Mouse (Mus musculus): ENCODE data around the gene Arhgef38.
A peak's percentile ranks its signal among the peaks of the same experiment; 100 is the strongest.

The Arhgef38 gene

DNA sequence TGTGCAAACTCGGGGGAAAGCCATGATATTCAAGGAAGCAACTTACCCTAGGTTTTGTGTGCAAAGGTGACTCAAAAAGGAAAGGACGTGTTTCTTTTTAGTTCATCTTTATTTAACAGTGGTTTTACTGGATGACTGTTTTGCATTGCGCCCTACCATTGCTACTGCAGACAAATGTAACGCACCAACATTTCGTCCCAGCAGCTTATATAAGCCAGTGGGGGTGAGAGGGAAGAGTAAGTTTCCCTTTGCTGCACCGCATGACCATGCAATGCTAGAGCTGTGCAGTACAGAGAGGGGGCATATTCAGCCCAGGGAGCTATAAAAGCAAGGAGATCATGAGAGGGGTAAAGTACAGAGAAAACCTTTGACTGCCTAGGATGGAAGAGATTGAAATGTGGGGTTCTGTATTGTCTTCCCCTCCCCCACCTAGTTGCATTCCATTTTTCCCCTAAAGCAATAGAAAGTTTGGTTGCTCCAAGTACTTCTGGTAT lies 70.8 kb downstream of the Arhgef38 start:
- DNase-seq: peak; percentile 12

DNA sequence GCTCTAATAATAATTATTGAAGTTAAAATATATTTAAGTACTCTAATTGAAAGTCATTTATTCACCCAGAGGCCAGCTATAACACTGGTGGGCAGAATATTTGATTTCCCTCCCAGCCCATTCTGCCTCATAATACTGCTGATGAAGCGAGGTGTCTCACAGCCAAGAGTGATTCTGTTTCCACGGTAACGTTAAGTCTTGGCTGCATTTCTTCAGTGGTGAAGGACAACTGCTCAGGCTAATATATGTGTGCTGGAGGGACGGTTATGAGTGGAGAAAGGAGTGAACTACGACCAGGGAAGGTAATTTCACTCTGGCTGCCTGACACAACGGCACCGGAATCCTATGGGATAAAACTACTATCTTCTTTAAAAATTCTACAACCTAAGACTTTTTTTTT lies 71.6 kb downstream of the Arhgef38 start:
- DNase-seq: peak; percentile 30

DNA sequence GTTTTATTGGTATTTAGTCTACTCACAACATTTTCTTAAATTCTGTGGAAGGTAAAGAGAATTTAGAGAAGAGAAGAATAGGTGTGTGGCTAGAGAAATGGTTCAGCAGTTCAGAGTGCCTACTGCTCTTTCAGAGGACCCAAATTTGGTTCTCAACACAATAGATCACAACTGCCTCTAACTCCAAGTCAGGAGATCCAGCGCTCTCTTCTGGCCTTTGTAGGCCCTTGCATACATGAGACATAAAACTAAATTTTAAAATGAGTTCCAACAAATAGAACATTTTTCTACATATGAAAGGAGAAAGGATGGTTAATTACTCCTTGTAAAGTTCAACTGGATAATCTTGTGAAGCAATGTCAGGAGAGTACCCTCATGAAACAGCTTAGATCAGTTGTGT lies 73.3 kb downstream of the Arhgef38 start:
- DNase-seq: no peak

DNA sequence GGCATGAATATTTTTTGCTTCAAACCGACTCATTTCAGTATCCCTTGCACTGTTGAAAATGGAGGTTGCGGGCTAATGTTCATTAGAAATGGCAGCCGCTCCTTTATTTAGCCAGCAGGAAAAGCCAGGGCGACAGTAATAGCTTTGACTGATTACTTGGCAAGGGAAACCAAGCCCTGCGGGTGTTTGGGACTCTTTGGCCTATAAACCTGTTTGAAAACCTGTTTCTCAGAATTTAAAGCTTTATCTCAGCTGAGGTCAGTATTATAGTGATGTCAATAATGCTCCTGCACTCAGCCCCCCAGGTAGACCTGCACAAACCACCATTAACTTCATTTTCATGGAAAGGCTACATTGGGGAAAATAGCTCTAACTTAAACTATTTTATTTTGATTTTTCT lies 76.5 kb downstream of the Arhgef38 start:
- no peak for DNase-seq

DNA sequence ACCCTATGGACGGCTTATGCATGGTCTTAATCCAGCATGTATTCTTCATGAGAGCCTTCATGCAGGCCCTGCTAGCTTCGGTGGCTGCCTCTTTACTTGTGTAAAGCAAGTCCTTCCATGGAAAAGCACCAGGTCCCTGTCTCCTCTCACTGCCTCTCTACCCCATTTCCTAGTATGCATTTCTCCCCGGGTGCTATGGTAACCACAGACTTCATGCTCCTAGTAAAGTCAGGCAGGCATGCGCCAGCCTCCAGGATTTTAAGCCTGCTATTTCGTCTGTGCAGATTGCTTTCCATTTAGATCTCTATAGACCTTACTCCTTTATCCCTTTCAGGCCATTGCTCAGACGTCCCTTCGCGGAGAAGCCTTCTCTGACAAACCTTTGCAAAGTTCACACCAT lies 80.1 kb downstream of the Arhgef38 start:
- DNase-seq: peak; percentile 42

DNA sequence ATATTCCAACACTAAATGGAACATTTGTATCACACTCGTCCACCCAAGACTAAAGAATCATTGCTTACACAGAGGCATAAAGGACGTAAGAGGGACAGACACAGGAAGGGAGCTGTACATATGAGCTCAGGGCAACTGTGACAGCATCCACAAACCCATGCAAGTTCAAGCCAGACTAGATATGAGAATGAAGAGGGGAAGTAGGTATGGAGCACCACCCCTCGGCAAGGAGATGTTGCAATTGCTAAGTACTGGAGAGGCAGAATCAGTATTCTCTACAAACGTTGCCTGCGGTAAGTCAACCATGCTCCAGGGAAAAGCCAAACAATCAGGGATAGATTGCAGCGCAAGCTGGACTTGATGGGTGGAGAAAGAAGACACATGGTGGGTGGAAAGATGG lies 81.1 kb downstream of the Arhgef38 start:
- no peak for DNase-seq

DNA sequence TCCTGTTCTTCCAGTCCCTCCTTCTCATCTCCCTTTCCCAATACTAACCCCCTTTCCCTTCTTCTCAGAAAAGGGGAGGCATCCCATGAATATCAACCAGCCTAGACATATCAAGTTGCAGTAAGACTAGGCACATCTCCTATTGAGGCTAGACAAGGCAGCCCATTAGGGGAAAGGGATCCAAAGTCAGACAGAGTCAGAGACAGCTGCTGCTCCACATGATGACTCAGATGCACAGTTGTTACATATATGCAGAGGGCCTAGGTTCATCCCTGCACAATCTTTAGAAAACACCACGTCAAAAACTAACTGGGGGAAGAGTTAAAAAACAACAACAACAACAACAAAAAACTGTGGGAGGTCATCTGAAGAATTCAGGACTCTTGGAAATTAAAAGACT lies 81.9 kb downstream of the Arhgef38 start:
- no peak for DNase-seq

DNA sequence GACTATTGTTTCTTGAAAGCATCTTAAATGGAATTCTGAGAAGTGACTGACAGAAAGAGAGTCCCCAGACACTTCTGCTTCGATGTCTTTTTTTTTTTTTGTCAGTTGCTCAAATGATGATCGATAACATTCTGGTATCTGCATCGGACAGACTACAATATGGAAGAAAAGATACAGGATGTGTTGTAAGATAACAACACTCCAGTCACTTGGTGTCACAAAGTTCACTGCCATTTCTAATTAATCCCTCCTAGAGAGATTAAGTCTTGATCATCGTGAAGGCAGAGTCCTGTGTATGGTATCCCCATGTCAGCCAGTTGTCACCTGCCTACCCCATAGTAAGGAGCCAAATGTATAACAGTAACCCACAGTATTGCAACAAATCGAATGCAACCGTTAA lies 83.1 kb downstream of the Arhgef38 start:
- no peak for DNase-seq

DNA sequence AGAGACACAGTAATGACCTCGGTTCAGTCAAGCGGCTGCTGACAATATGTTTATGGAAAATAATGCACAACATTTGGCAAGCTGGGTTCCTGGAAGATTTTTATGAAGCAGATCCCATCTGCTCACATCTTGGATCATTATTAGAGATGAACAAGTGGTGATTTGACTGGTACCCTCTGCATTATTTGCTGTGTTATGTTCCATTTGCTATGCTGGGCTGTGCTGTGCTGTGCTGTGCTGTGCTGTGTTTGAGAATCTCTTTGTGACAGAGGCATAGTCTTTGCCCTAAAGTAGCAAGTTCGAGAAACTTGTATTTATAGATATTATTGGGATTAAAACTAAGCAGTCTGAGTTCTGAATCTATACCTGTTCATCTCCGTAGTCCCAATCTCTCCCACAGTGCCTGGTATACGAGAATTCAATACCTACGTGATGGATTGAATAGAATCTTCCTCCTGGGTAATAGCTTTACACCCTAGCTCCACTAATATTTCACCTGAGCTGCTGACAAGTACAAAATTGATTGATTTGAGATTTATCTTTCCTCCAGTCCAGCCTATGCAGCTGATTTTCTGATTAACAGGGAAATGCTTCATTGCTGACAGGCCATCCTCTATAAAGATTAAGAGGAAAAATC lies 90.1 kb downstream of the Arhgef38 start:
- DNase-seq: no peak

DNA sequence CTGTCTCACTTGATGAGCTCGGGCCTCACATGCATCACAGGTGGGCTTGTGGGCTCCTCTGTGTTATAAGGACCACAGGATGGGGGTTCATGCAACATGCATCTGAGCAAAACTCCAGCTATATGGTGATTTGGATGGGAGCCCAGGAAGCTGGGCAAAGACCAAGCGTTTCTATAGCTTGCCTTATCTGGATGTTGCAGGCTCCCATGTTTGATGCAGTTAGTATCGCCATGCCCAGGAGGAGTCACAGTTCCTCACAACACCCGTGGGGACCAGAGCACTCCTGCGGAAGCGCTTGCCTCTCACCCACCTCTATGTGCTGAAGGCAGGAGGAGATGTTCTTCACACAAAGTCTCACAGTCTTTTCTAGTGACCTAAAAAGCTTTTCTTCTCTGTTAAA lies 92.9 kb downstream of the Arhgef38 start:
- DNase-seq: no peak

DNA sequence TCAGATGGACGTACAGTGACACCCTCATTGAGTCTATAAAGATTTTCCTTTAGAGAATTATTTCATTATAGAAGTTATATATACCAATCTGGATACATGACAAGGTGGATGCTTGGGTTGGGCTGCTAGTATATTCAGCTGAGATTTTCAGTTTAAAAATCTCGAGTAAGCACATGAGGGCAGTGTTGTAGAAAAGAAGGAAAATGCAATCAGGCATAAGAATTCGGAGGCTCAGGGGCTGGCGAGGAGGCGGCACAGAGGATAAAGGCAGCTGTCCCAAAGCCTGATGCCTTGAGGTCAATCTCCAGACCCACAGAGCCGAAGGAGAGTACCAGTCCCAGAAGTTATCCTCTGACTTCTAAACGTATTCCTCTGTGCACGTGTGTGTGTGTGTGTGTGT lies 102.1 kb downstream of the Arhgef38 start:
- no peak for DNase-seq

DNA sequence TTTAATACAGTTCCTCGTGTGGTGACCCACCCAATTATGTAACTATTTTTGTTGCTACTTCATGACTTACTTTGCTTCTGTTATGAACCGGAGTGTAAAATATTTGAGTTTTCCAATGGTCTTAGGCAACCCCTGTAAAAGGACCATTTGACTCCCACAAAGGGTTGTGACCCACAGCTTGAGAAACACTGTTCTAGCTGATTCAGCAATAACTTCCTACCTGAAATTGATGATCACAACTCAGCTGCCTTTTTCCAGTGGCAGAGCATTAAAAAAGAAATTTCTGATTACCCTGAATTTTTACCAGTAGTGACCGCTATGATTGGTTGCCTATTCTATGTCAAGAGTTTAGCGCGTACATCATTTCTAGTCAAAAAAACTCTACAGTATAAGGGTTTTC lies 103.4 kb downstream of the Arhgef38 start:
- no peak for DNase-seq

DNA sequence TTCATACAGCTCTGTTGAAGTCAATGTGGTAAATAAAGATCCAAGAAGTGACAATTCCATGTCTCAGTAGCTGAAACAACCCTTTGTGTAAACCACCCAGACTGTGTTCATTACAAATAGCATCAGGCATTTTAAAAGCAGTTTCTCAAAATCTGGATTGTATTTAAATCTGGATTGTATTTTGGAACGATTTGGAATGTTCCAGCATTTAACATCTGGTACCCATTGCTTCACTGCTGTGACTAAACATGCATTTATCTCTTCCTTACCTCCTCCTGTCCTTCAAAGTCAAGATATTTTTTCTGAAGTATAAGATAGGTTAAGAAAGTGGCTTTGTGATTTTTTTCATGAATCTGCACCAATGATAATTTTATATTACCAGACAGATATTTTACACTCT lies 121.5 kb downstream of the Arhgef38 start:
- DNase-seq: no peak

DNA sequence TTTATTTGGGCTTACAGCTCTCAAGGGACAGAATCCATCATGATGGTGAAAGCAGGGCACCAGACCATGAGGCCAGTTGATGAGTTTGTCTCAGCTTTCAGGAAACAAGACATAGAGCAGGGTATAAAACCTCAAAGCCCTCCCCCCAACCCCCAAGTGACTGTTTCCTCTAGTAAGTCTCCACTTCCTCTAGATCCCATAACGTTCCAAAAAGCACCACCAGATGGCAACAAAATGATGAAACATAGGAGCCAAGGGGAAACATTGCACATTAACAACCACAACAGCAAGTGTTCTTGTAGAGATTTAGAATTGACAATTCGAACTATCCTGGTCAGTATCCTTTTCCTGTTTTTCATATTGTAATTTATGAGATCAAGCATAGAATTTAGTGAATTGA lies 123.0 kb downstream of the Arhgef38 start:
- peak; percentile 23 for DNase-seq

DNA sequence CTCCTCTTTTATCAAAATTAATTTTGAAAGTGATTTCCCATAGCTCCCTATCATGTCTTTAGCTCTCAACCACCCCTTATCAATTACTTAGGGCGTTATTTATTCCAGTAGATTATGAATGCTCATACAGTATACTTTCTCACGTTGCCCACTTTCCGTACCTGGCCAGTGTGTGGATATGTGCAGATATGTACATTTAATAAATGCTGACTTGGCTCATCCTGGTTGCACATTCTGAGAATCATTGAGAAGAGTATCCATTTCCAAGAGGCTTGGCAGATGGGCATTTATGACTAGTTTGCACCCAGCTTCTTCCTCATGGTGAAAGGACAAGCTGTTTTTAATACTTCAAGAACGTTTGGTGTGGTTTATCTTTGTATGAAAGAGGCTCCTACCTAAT lies 124.9 kb downstream of the Arhgef38 start:
- DNase-seq: no peak

DNA sequence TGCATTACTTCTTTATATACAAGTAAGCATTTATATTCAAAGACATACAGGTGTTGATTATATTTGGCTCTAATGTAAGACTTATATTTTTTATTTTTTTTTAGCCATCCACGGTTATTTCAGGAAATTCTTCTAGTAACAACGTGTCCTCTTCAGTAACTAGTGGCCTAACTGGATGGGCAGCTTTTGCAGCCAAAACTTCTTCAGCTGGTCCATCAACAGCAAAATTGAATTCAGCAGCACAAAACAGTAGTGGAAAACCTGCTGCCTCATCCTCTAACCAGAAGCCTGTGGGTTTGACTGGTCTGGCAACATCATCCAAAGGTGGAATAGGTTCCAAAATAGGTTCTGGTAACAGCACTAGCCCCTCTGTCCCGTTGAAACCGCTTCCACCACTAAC lies 126.0 kb downstream of the Arhgef38 start:
- no peak for DNase-seq

DNA sequence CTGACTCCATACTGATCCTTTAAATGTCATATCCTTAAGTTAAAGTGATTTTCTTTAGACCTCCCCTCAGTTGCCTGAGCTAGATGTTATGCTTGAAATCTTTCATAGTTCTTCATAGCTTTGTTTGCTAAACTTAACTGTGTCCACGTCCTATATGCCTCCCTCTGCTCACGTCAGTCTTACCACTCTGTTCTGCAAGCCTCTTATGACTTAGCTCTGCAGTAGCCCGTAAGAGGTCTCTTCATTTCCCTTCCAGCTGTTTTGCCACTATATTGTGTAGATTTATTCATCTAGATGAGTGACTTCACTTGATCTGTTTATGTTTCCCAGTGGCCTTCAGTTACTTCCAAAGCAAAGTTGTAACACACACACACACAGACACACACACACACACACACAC lies 130.3 kb downstream of the Arhgef38 start:
- no peak for DNase-seq

DNA sequence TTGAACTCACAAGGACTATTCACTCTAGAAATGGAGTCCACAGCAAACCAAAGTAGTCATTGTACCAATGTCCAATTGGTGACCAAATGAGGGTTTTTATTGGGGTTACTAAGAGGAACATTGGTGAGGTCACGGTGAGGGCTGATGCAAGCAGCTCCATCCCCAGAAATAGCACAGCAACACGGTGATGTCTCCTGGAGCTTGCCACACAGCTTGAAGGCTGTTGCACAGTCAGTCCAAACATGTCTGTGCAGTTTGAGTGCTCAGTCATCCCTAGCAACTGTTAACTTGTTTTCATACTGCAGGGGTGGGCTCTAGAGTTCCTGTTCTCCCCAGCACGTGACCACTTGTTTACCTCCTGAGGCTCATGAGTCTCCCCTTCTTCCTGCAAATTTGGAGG lies 131.0 kb downstream of the Arhgef38 start:
- no peak for DNase-seq

DNA sequence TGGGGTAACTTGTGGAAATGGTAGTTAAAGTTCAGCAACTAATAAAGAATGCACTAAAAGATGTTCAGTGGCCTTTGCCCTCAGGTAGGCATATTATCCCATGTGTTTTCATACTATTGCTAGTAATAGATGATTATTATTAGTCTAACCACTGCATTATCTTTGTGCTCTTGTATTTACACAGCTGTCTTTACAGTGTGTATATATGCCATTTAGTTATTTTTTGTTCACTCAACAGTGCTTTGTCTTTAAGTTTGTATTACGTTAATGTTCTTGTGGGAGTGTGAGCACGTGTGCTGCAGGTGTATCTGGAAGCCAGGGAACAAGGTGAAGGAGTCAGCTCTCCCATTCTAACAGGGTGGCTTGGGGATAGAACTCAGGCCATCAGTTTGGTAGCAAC lies 135.8 kb downstream of the Arhgef38 start:
- no peak for DNase-seq

DNA sequence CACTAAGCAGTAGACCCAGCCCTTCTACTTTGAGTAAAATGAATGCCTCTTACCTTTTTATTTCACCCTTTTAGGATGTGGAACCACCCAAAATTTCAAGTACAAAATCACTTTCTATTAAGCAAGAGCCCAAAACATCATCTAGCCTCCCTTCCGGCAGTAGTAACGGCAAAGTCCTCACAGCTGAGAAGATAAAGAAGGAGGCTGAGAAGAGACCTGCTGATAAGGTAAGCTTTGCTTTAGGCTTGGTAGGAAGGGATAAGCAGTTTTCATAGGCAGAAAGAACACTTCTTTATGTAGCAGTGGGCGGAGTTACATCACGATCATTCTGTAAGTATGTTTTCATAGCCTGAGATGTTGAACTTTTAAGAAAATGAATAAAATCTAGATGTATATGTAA lies 136.4 kb downstream of the Arhgef38 start:
- DNase-seq: no peak

DNA sequence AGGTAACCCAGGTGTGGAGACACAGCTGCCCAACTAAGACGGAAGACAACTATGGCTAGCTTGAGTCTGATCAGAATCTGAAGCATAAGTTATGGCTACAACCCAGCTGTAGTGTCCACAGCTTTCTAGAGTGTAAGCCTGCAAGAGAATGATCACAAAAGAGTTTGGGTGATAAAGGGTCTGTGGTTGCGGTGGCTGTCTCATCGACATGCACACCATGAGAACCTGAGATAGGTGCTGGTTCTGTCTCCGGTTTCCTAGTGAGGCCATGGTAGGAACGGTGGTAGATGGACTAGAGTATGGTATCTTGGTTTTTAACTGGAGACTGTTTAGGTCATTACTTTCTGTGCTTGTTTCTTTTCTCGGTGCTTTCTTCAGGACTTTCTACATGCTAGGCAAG lies 136.8 kb downstream of the Arhgef38 start:
- no peak for DNase-seq

DNA sequence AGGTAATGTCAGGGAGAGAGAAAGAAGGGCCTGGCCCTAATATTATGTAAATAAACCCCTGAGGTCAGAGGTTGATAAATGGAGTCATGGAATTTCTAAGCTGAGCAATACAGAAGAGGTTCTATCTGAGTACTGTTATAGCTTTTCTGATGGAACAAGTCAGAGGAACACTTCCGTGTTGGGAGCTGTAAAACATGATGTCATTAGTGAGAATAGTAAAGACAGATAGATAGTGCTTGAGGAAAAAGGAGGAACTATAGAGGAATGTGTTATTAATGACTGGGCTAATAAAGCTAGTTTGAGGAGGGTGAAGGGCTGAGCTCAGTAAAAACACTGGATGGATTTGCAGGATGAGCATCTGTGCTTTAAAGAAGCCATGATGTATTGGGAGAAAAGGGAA lies 140.4 kb downstream of the Arhgef38 start:
- DNase-seq: no peak

DNA sequence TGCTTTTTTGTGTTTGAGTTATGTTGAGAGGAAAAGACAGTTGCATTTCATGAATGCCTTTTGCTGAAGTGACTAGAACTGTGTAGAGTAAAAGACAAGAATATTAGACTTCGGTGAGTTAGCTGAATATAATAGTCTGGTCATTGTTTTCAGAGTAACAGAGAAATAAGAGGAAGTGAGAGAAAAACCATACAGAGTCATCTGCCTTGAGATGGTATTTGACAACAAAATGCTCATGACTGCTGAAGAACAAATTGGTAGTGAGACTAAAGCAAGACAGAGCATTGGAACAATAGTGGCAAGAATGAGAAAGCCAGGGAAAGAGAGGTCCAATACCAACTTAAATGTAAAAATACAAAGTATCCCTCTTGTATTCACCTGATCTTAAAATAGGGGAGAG lies 141.8 kb downstream of the Arhgef38 start:
- DNase-seq: no peak

DNA sequence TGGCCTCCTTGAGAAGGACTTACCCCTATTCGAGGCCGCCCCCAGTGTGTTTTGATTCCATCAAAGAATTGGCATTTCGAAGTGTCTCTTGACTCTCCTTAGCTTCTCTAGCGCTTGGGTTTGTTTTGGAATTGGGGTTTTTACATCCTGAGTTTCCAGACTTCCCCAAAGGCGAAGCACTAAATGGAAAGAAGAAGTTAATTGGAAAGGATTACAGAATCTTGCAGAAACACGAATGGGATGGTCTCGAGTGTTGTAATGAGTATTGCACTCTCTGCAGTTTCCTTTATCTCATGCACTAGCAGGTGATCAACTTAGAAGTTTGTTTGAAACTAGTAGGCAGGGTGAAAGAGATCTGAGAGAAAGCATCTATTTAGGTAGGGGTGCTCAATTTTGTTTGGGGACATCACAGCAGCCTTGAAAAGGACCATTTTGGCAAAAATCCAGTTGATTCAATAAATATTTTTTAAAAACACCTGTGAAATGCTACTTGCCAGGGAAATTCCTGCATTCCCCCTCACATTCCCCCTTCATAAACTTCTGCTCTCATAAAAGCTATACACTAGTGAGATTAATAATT lies 142.4 kb downstream of the Arhgef38 start:
- DNase-seq: no peak

DNA sequence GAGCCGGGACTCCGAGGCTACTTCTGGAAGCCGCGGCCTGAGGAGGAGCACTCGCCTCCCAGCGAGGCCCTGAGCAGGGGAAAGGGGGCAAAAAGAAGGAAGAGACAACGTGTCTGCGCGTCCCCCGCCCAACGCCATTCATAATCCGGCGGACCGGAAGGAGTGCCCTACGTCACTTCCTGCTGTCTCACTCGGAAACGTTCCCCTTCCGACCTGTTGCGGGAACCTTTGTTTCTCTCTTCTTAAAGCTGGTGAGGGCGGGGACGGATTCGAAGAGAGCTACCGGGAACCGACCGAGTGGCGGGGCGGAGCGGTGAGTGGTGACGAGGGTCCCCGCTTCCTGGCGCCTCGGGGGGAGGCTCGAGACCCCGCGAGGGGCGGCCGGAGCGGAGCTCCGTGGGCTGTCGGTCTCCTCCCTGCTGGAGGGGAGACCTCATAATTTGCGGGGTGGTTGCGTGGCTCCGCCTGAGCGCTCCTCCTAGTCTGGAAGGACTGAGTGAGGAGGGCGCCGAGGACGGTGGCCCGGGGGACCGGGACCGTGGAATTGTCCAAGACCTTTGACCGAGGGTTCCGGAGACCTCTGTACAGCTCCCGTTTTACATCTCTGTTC lies 143.0 kb downstream of the Arhgef38 start, which contains the start of the genes Ints12 and Gstcd:
TSS of gene Ints12 (plus strand) at position 177 of the 610 bp plus-strand sequence.
TSS of gene Gstcd (minus strand) at position 370 of the 610 bp plus-strand sequence.
- peak; percentile 94 for DNase-seq
